Mouse (Mus musculus) large intestine, adult 2 months (tissue): ENCODE measurements around the gene H2-T3. TPM values are rescaled to one million over a fixed set of nuclear protein-coding genes. Genes with fewer than 3 reads are reported as not detected.
"Not testable (repeated sequence)": the region's sequence is repeated elsewhere in the genome, so short reads cannot be mapped to it uniquely, and the experiment has no call there.

Source experiments
- DNase-seq: peaks from one replicate; pipeline ENCODE4 v3.0.0-alpha.2; 2012; ENCODE audit warnings: low read depth, low spot score
- WGBS: fragments of 180-500 bp; shearing (Covaris S2); methylation state at CpG from one replicate; pipeline ENCODE4 v1.1.7; 2018; 5-methylcytosine and 5-hydroxymethylcytosine counted together
- polyA plus RNA-seq: library from polyadenylated mRNA; depleted of rRNA; stranded (reverse); fragments of >200 nt; gene quantifications from 2 replicates; pipeline ENCODE4 v1.2.3, GENCODE M21; 2012

Gene H2-T3
- polyA plus RNA-seq, 1 experiment, result 73.6 TPM

DNA sequence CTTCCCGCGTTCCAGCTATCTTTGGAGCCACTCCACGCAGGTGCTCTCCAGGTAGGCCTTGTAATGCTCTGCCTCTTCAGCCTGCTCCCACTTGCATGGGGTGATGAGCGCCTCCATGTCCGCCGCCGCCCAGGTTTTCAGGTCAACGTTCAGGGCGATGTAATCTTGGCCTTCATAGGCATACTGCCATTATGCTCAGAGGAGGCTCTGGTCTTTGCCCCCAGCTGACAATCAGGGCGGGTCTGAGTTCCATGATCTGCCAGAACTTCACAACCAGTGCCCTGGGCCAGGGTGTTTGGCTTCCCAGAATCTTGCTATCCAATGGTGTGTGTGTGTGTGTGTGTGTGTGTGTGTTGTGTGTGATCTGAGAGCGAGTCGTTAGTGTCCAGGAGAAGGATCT, 7.9 kb downstream of the H2-T3 start:
- no peak for DNase-seq
- WGBS, result 46% methylated on average over 12 of the region's 12 CpGs

DNA sequence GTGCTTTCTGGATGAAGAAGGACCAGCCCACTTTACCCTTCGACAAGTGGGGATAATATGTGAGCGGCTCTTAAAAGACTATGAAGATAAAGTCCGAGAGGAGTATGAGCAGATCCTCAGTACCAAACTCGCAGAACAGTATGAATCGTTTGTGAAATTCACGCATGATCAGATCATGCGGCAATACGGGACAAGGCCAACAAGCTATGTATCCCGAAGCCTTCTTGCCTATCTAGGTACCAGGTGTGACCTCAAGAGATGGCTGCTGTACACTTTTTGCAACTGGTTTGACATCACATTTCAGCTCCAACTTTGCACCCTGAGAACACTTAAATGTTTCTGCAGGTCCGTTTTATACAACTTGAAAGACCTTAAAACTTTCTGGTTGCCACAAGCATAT, 10.6 kb downstream of the H2-T3 start:
- DNase-seq, result not testable (repeated sequence)

DNA sequence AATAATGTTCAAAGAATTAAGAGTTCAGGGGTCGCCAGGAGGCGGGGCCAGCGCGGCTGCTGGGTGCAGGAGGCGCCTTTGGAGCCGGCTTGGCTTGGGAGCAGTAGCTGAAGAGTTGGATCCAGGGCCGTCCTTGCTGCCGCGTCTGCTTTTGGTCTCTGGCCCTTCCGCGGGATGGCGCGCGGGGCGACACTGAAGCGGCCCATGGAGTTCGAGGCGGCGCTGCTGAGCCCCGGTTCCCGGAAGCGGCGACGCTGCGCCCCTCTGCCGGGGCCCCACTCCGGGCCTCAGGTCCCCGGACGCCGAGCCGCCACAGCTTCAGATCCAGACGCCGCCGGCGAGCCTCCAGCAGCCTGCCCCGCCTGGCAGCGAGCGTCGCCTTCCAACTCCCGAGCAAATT, 11.1 kb downstream of the H2-T3 start:
- WGBS, result 1% methylated on average over 40 of the region's 40 CpGs
- DNase-seq, result not testable (repeated sequence)

More for the DNA sequence above, 10.6 kb downstream of the H2-T3 start:
- WGBS, result 19% methylated on average over 10 of the region's 10 CpGs

DNA sequence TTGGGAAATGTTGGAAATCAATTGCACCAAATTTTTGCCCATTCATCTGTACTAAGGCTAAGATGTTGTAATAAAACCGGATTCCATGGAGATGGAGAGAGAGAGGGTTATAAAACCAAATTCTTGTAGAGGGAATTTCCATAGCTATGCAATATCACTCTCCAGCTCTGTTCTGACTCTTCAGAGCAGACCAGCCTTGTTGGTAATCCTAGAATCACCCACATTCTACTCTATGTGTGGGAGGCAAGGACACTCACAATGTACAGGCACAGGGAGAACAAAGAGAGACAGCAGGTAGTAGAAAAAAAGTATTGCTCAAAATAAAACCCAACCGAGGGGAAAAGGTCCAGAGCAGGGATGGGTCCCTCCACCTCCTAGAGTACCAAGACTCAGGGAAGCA, 14.0 kb downstream of the H2-T3 start:
- DNase-seq, result not testable (repeated sequence)
- WGBS, result no CpG with 5 or more reads among the region's 2 CpGs

DNA sequence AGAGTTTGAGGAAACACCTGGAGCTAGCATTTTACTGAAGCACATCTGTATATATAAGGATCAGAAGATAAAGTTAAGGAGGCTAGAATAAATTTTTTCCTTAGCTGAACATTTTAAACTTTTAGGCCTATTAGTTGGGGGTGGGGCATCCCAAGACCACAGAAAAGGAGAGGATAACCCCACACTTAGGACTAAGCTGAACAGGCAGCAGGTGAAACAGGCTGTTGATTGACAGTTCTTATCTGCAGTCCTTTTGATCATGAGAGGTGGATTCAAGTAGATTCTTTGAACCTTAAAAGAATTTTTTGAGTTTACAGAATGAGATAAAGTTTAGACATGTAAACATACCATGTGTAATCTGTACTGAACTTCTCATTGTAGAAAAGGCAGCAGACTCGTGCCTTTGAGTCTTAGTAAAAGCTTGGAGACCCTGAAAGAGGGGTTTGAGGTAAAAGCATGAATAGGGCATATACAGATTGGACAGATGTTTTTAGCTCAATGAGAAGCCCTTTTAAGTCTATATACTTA, 19.7 kb downstream of the H2-T3 start:
- no peak for DNase-seq

DNA sequence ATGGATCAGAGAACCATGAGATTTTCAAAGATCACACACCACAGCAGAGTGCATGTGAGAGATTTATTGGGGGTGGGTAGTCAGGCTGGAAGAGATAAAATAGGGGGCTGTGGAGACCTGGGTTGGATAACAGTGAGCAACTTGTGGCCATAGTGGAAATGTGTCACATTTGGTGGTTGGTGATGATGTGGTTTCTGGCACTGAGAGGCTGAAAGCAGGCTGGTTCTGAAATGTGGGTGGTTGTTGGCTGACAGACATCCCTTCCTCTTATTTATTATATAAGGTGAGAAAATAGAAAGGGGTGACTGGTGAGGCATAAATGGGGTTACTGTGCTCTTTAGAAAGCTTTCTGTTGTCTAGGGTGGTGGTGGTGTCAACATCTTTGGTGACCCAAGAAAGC, 20.3 kb downstream of the H2-T3 start:
- no peak for DNase-seq

More for the DNA sequence above, 19.7 kb downstream of the H2-T3 start:
- WGBS, result 54% methylated on average over 1 of the region's 1 CpGs

DNA sequence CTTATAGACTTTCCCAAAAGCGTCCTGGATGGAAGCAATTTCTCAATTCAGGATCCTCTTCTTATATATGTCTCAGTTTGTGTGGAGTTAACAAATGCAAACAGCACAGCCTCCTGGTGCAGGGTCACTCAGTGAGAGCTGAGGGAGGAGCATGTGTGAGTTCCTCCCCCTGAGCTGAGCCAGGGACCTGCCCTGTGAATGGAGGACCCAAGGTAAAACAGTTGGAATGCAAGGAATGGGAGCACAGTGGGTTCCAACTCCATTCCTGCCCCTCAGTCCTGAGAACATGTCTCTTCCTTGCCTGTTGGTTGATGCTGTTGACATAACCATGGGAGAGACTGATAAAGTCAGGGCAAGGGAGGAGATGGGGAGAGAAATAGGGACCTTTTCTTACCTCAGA, 21.0 kb downstream of the H2-T3 start:
- not testable (repeated sequence) for DNase-seq
- 62% methylated on average over 1 of the region's 1 CpGs for WGBS

DNA sequence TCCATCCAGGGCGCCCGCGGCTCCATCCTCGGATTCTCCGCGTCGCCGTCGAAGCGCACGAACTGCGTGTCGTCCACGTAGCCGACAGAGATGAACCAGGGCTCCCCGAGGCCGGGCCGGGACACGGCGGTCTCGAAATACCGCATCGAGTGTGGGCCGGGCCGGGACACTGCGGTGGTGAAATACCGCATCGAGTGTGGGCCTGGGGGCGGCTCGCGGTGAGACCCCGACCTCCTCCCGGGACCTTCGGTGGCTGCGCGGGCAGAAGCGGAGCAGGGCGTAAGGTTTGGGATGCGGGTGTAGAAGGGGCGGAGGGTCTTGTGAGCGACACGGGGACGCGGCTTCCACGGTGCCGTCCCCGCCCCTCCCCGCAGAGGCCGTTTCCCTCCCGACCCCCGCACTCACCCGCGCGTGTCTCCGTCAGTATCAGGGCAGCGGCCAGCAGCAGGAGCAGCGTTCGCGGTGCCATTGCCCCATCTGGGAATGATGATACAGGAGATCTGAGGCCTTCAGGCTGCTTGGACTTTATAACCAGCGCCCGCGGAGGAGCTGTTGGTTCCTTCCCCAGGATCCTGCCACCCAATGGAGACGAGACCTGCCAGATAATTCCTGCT, 21.9 kb downstream of the H2-T3 start, which contains the start of gene Gm8909:
Gene Gm8909 (minus strand): TSS at position 499 of the 614 bp plus-strand sequence.
- WGBS, result 3% methylated on average over 63 of the region's 63 CpGs
- no peak for DNase-seq

DNA sequence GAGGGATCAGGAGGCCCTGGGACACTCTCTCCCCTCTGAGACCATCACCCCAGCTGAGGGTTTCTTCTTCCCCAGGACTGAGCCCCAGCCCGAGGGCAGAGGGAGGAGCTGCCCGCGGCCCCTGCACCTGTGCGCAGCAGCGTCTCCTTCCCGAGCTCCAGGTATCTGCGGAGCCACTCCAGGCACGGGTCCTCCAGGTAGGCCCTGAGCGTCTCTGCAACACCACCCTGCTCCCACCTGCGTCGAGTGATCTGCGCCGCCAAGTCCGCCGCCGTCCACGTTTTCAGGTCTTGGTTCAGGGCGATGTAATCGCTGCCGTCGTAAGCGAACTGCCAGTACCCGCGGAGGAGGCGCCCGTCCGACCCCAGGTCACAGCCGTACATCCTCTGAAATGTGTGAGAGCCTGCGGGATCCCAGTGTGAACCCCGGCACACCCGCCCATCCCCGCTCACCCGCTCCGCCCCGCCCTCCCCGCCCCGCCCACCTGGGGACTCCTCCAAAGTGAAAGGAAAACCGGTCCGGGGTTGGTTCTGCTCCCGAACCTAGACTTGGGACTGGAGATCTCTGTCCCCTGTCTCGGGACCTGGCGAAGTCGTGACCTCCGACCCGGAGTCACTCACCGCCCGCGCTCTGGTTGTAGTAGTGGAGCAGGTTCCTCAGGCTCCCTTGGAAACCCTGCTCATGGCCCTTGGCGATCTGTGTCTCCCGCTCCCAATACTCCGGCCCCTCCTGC, 22.6 kb downstream of the H2-T3 start:
- 2% methylated on average over 51 of the region's 51 CpGs for WGBS
- no peak for DNase-seq

DNA sequence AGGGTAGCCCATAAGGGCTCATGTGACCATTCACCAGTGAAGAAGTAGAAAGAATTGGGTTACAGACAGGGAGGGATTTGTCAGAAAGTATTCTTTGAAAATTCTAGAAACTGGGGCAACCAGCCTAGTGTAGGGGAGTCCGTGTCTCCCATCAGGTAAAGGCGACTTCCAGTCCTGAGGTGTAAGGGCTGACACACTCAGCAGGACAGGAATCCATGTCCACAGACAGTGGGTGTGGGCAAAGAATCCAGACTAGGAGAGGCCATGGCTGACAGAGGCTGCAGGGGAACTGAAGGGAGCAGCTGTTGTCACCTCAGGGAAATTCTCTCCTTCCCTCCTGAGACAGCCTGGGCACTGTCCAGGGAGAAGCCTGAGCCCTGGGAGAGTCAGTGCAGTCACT, 23.2 kb downstream of the H2-T3 start:
- not testable (repeated sequence) for DNase-seq

DNA sequence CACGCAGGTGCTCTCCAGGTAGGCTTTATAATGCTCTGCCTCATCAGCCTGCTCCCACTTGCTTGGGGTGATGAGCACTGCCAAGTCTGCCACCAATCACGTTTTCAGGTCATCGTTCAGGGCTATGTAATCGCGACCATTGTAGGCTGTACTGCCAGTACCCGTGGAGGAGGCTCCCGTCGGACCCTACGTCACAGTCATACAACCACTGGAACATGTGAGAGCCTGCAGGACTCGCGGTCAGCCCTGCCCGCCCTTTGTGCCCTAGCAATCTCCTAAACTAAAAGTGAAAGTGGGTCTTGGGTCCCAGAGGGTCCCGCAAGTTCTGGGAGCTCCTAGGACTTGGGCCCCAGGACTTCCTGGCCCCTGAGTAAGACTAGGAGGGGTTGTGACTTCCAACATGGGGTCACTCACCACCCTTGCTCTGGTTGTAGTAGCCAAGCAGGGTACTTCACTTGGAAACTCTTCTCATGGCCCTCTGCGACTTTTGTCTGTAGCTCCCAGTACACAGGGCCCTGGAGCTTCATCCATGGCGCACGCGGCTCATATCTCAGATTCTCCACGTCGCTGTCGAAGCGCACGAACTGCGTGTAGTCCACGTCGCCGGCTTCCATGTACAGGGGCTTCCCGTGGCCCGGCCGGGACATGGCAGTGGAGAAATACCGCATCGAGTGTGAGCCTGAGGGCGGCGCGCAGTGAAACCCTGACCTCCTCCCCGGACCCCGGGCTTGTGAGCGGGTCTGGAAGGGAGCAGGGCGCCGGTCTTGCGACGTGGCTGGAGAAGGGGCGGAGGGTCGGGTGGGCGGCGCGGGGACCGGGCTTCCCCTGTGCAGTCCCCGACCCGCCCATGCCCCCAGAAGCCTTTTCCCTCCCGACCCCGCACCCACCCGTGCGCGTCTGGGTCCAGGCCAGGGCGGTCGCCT, 28.7 kb downstream of the H2-T3 start:
- DNase-seq, result no peak
- WGBS, result 2% methylated on average over 54 of the region's 56 CpGs

More for the DNA sequence above, 23.2 kb downstream of the H2-T3 start:
- WGBS, result 45% methylated on average over 2 of the region's 2 CpGs

DNA sequence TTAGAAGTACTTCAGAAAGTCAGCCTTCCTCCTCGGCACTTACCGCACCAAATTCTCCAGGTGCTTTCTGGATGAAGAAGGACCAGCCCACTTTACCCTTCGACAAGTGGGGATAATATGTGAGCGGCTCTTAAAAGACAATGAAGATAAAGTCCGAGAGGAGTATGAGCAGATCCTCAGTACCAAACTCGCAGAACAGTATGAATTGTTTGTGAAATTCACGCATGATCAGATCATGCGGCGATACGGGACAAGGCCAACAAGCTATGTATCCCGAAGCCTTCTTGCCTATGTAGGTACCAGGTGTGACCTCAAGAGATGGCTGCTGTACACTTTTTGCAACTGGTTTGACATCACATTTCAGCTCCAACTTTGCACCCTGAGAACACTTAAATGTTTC, 31.8 kb downstream of the H2-T3 start:
- not testable (repeated sequence) for DNase-seq
- WGBS, result 15% methylated on average over 11 of the region's 11 CpGs

DNA sequence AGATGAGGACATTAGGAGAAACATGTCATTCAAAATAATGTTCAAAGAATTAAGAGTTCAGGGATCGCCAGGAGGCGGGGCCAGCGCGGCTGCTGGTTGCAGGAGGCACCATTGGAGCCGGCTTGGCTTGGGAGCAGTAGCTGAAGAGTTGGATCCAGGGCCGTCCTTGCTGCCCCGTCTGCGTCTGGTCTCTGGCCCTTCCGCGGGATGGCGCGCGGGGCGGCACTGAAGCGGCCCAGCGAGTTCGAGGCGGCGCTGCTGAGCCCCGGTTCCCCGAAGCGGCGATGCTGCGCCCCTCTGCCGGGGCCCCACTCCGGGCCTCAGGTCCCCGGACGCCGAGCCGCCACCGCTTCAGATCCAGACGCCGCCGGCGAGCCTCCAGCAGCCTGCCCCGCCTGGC, 32.3 kb downstream of the H2-T3 start:
- 1% methylated on average over 36 of the region's 36 CpGs for WGBS
- DNase-seq, result not testable (repeated sequence)

DNA sequence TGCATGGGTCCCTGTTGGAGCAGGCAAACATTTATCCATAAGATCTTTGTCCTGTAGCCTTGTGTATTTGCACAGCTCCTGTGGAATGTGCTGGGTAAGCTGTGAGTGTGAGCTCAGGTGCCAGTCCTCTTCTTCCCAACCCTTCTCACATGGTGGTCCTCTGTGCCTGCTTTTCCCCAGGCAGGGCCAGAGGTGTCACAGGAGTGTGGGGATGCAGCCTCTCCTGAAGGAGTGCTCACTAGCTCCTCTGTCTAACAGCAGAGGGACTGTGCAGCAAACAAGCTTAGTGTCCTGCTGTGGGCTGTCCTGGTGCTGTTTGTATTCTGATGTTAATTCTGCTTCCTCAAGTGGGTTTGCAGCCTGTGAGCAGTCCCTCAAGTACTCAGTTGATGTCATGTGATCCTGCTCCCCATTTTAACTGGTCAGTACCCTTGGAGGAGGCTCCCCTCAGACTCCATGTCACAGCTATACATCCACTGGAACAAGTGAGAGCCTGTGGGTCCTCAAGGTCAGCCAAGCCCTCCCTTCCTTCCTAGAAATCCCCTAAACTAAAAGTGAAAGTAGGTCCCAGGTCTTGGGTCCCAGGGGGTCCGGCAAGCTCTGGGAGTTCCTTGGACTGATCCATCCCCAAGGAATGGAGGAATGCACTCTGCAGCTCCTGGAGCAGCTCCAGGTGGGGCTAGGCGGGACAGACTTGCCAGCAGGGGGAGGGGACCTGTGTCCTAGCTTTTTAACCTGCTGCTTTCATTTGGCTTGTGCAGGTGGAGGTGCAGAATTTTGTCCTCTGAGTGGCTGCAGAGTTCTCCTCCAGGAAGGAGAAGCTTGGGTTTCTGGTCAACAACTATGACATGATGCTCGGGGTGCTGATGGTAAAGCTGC, 35.6 kb downstream of the H2-T3 start:
- WGBS, result 15% methylated on average over 3 of the region's 3 CpGs
- DNase-seq, result no peak

DNA sequence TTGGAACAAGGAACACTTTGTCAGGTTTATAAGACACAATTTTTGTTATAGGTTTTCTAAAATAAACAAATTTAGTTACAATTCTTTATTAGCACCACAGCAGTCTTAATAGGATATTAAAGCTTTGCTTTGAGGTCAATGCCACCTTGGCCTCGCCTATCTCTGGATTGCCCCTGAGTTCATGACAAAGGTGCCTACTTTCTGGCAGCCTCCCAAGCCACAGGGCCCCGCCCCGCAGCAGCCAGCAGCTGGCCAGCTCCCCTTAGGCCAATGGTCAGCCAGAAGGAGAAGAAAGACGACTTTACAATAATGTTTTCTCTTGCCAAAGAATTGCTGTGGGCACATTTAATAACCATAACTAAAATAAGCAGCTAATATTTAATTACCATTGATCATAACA, 38.9 kb downstream of the H2-T3 start:
- 24% methylated on average over 4 of the region's 4 CpGs for WGBS
- not testable (repeated sequence) for DNase-seq

DNA sequence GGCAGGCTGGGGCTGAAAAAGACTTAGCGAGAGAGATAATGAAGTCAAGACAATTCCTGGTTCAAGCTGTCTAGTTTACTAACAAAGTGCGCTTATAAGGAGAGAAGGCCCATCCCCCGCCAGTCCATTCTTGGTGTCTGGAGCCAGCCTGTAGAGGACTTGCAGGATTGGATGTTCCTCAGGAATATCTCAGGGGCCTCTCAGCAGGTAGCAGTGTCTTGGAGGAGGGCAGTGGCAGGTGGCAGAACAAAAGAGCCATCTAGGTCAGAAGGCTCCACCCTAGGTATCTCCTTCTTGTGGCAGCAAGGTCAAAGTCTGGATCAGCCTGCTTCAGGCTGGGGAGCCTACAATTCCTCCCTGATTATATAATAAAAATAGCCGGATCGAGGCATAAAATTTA, 41.6 kb downstream of the H2-T3 start:
- WGBS, result 60% methylated on average over 5 of the region's 5 CpGs
- DNase-seq, result not testable (repeated sequence)

DNA sequence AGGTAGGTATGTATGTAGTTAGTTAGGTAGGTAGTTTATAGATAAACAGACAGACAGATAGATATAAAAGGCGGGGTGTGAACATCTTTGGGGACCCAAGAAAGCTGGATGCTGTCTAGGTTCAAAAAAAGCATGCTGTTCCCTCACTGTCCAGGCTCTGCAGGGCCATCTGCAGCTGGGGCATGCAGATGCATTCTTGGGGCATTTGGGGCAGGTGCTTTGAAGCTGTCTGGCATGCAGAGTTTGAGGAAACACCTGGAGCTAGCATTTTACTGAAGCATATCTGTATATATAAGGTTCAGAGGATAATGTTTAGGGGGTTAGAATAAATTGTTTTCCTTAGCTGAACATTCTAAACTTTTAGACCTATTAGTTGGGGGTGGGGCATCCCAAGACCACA, 43.1 kb downstream of the H2-T3 start:
- DNase-seq, result not testable (repeated sequence)
- 88% methylated on average over 1 of the region's 1 CpGs for WGBS

DNA sequence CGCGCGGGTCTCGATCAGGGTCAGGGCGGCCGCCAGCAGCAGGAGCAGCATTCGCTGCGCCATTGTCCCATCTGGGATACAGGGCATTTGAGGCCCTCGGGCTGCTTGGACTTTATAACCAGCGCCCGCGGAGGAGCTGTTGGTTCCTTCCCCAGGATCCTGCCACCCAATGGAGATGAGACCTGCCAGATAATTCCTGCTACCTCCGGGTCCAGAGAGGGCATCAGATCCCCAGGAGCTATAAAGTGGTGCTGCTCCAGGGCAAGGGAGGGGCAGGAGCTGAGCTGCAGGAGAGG, 44.3 kb downstream of the H2-T3 start:
- 2% methylated on average over 13 of the region's 13 CpGs for WGBS
- not testable (repeated sequence) for DNase-seq
